Mouse (Mus musculus) macrophage (primary cell): ENCODE results near the gene Mau2. TPM values are rescaled to one million over a fixed set of nuclear protein-coding genes. Genes with fewer than 3 reads are reported as not detected.
A peak's percentile ranks its signal among the peaks of the same experiment; 100 is the strongest.

Experiments used
- H3K27ac ChIP-seq: fragments of 350-480 bp; formaldehyde crosslinking; 2 replicates; pipeline ENCODE4 v1.9.0; 2021
- H3K36me3 ChIP-seq: fragments of 350-480 bp; formaldehyde crosslinking; 2 replicates; pipeline ENCODE4 v1.9.0; 2021; ENCODE audit errors: inconsistent target
- H3K4me3 ChIP-seq: fragments of 350-480 bp; formaldehyde crosslinking; 2 replicates; pipeline ENCODE4 v1.9.0; 2021; ENCODE audit errors: inconsistent target
- H3K79me2 ChIP-seq: fragments of 350-480 bp; formaldehyde crosslinking; 2 replicates; pipeline ENCODE4 v1.9.0; 2021; ENCODE audit errors: inconsistent target
- WGBS: methylation state at CpG from one replicate; pipeline ENCODE4 v1.1.7; 2026; ENCODE audit warnings: inconsistent platforms; ENCODE audit not compliant: missing documents; 5-methylcytosine and 5-hydroxymethylcytosine counted together
- polyA plus RNA-seq: library from polyadenylated mRNA; stranded (reverse); fragments of 250-400 nt; gene quantifications from 3 replicates; pipeline ENCODE4 v1.2.4, GENCODE M21; 2018; ENCODE audit warnings: inconsistent platforms

Mau2 gene
- polyA plus RNA-seq, 1 experiment from 2014 or later = 11.9 TPM

- Histone ChIP-seq H3K79me2 (peaks cover 91% of the 10 kb centered on the region), H3K36me3 (no peaks in the 10 kb centered on the region), H3K4me3 (peak overlapping the region; percentile 28; the same call in 1 of the 2 replicates), H3K27ac (no peak overlapping the region)
- WGBS = 1% methylated on average over 31 of the region's 68 CpGs
These were observed 68.9 kb downstream of the Mau2 start for GRCm38 (mm10) chr8:69973442-69974161.

GRCm38 (mm10) chr8:69973063-69973441, 69.5 kb downstream of the Mau2 start:
- Histone ChIP-seq H3K79me2 (peaks cover 93% of the 10 kb centered on the region), H3K4me3 (peak overlapping the region; percentile 28; the same call in 1 of the 2 replicates), H3K36me3 (no peaks in the 10 kb centered on the region), H3K27ac (no peak overlapping the region)
- 57% methylated on average over 7 of the region's 7 CpGs for WGBS

- 92% methylated on average over 2 of the region's 2 CpGs for WGBS
- H3K27ac ChIP-seq = no peak overlapping the region
- H3K79me2 ChIP-seq = peaks cover 93% of the 10 kb centered on the region
- no peak overlapping the region for H3K4me3 ChIP-seq
- 0 out of 2 replicates have a peak, but pooled peaks cover under 1% of the 10 kb centered on the region for H3K36me3 ChIP-seq
These were observed 71.7 kb downstream of the Mau2 start for GRCm38 (mm10) chr8:69970880-69971279.

GRCm38 (mm10) chr8:69967291-69967933, 75.1 kb downstream of the Mau2 start:
- WGBS = 90% methylated on average over 4 of the region's 4 CpGs
- Histone ChIP-seq H3K4me3 (no peak overlapping the region), H3K27ac (no peak overlapping the region), H3K79me2 (peaks cover 100% of the 10 kb centered on the region), H3K36me3 (0 out of 2 replicates have a peak, but pooled peaks cover 3% of the 10 kb centered on the region)

Other genes with a start within 250 kb of the Mau2 start
- gene Gmip, start 234.1 kb downstream of the Mau2 start, polyA plus RNA-seq = 53.5 to 77.1 TPM (median 60.5 TPM) in 3 replicates
- 0.36 to 0.38 TPM (median 0.37 TPM) in 3 replicates for gene Lpar2, start 220.3 kb downstream of the Mau2 start, polyA plus RNA-seq
- gene Pbx4, start 210.2 kb downstream of the Mau2 start, polyA plus RNA-seq = 0.34 TPM in 1 of 3 replicates, not detected in the others
- gene Cilp2, start 155.0 kb downstream of the Mau2 start, polyA plus RNA-seq = not detected in 3 replicates
- 0.22 to 0.84 TPM in 2 of 3 replicates, not detected in the other for gene Tssk6, start 140.6 kb downstream of the Mau2 start, polyA plus RNA-seq
- gene Ndufa13, start 140.2 kb downstream of the Mau2 start, polyA plus RNA-seq = 46.3 to 85.8 TPM (median 78.8 TPM) in 3 replicates
- 0.68 TPM in 1 of 3 replicates, not detected in the others for gene Yjefn3, start 140.0 kb downstream of the Mau2 start, polyA plus RNA-seq
- 38.2 to 65.2 TPM (median 54.8 TPM) in 3 replicates for gene Gatad2a, start 46.4 kb downstream of the Mau2 start, polyA plus RNA-seq
- 21.0 to 34.1 TPM (median 22.9 TPM) in 3 replicates for gene Sugp1, start 79 bp upstream of the Mau2 start, polyA plus RNA-seq
- gene Tm6sf2, start 30.2 kb upstream of the Mau2 start, polyA plus RNA-seq = 0.10 TPM in 1 of 3 replicates, not detected in the others
- gene Hapln4, start 40.7 kb upstream of the Mau2 start, polyA plus RNA-seq = 0.03 TPM in 1 of 3 replicates, not detected in the others
- gene Ncan, start 78.1 kb upstream of the Mau2 start, polyA plus RNA-seq = not detected in 3 replicates
- gene Nr2c2ap, start 88.6 kb upstream of the Mau2 start, polyA plus RNA-seq = 18.4 to 44.2 TPM (median 25.7 TPM) in 3 replicates
- gene Rfxank, start 96.4 kb upstream of the Mau2 start, polyA plus RNA-seq = 4.5 to 7.7 TPM (median 7.3 TPM) in 3 replicates
- 31.7 to 53.1 TPM (median 41.2 TPM) in 3 replicates for gene Borcs8, start 96.8 kb upstream of the Mau2 start, polyA plus RNA-seq
- not detected in 3 replicates for gene Mef2b, start 97.0 kb upstream of the Mau2 start, polyA plus RNA-seq
- gene Tmem161a, start 129.6 kb upstream of the Mau2 start, polyA plus RNA-seq = 11.2 to 20.0 TPM (median 16.3 TPM) in 3 replicates
- 1.1 to 1.2 TPM (median 1.1 TPM) in 3 replicates for gene Slc25a42, start 169.6 kb upstream of the Mau2 start, polyA plus RNA-seq
- 4.7 to 13.3 TPM (median 13.0 TPM) in 3 replicates for gene Sugp2, start 191.5 kb upstream of the Mau2 start, polyA plus RNA-seq
- gene Armc6, start 191.7 kb upstream of the Mau2 start, polyA plus RNA-seq = 1.4 to 8.6 TPM (median 4.8 TPM) in 3 replicates
- gene Homer3, start 240.1 kb upstream of the Mau2 start, polyA plus RNA-seq = 26.3 to 47.9 TPM (median 46.2 TPM) in 3 replicates